Mouse (Mus musculus) kidney, postnatal 0 days (tissue): ENCODE measurements around the gene Lrriq1. TPM values are rescaled to one million over a fixed set of nuclear protein-coding genes. Genes with fewer than 3 reads are reported as not detected.
A peak's percentile ranks its signal among the peaks of the same experiment; 100 is the strongest.

ENCODE experiments used
- ATAC-seq: fragments of 200-750 bp; cut with Nextera tagmentation; replicated peaks from 2 replicates; pipeline ENCODE4 v1.8.0; 2017; ENCODE audit warnings: low read depth, moderate number of reproducible peaks, moderate TSS enrichment, moderate library complexity; ENCODE audit not compliant: low FRiP score
- DNase-seq: peaks from one replicate; pipeline ENCODE4 v3.0.0-alpha.2; 2016; ENCODE audit warnings: low spot score
- H3K27ac ChIP-seq: fragments of 300-500 bp; sonication (generic); 2 replicates; pipeline ENCODE4 v1.5.1; 2014; ENCODE audit warnings: mild to moderate bottlenecking
- H3K27me3 ChIP-seq: fragments of 300-500 bp; sonication (generic); 2 replicates; pipeline ENCODE4 v1.6.1; 2014; ENCODE audit warnings: low read length, mixed read lengths; ENCODE audit not compliant: insufficient read depth
- H3K36me3 ChIP-seq: fragments of 300-500 bp; sonication (generic); 2 replicates; pipeline ENCODE4 v1.6.1; 2014; ENCODE audit warnings: low read length, mixed read lengths; ENCODE audit not compliant: insufficient read depth
- H3K4me1 ChIP-seq: fragments of 300-500 bp; sonication (generic); replicated peaks from 2 replicates; pipeline ENCODE4 v1.6.1; 2014; ENCODE audit warnings: antibody characterized with exemption, low read length, mixed read lengths; ENCODE audit not compliant: insufficient read depth
- H3K4me2 ChIP-seq: fragments of 300-500 bp; sonication (generic); 2 replicates; pipeline ENCODE4 v1.6.1; 2014; ENCODE audit warnings: mild to moderate bottlenecking, low read length, moderate library complexity, mixed read lengths
- H3K4me3 ChIP-seq: fragments of 300-500 bp; sonication (generic); replicated peaks from 2 replicates; pipeline ENCODE4 v1.5.1; 2014; ENCODE audit warnings: low read depth, low read length
- H3K9ac ChIP-seq: fragments of 300-500 bp; sonication (generic); 2 replicates; pipeline ENCODE4 v1.6.1; 2014; ENCODE audit warnings: low read depth, low read length
- H3K9me3 ChIP-seq: fragments of 300-500 bp; sonication (generic); replicated peaks from 2 replicates; pipeline ENCODE4 v1.6.1; 2016; ENCODE audit warnings: low read length, inconsistent platforms, mixed read lengths
- CTCF ChIP-seq: IDR thresholded peaks from 2 replicates; pipeline ENCODE4 v1.5.1; 2016; ENCODE audit warnings: antibody characterized with exemption, low read depth, mild to moderate bottlenecking, moderate library complexity
- WGBS: fragments of 180-500 bp; shearing (Covaris S2); extraction: QIAGEN DNeasy Blood & Tissue Kit; methylation state at CpG from one replicate; pipeline ENCODE4 v1.1.7; 2014; 5-methylcytosine and 5-hydroxymethylcytosine counted together
- polyA plus RNA-seq: library from polyadenylated mRNA; unstranded; fragments of >200 nt; fragmentation: Nextera tagmentation; extraction: Ambion mirVana; gene quantifications from 2 replicates; pipeline ENCODE4 v1.2.1, GENCODE M21; 2015

Lrriq1 gene
- polyA plus RNA-seq, 1 experiment from 2014 or later, result 19.4 TPM

- H3K9ac ChIP-seq, result no peak overlapping the region
- DNase-seq (peak; percentile 56), ATAC-seq (no peak)
- H3K27ac ChIP-seq, result no peak overlapping the region
- peak overlapping the region; percentile 34 for H3K4me3 ChIP-seq
- H3K4me1 ChIP-seq, result no peaks in the 10 kb centered on the region
- H3K27me3 ChIP-seq, result peaks cover 40% of the 10 kb centered on the region
- H3K9me3 ChIP-seq, result no peaks in the 10 kb centered on the region
- 1% methylated on average over 17 of the region's 17 CpGs for WGBS
- TF ChIP-seq CTCF, result no peak
- 0 out of 2 replicates have a peak overlapping the region, but pooled peaks have one; percentile 4 for H3K4me2 ChIP-seq
- no peaks in the 10 kb centered on the region for H3K36me3 ChIP-seq
These were observed 209.4 kb downstream of the Lrriq1 start for GRCm38 (mm10) chr10:103026636-103027225.

DNA sequence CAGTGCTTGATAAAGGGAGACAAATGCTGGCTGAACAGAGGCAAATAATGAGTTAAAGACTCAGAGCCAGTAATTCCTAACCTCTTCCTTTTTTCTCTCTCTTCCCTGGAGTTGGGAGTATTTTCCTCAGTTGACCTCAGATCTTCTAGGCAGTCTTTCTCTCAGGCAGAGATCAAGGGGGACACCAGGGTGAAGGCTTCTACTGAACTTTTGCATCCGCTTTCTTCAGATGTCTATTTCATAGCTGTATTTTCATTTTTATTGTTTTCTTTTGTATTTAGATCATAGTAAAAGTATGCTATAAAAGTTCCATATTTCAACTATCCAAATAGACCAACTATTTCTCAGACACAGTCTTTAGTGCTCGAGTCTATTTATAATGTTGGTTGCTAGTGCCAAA lies 233.6 kb downstream of the Lrriq1 start:
- H3K4me2 ChIP-seq, result no peak overlapping the region
- H3K27me3 ChIP-seq, result no peaks in the 10 kb centered on the region
- no peak for TF ChIP-seq CTCF
- 59% methylated on average over 2 of the region's 2 CpGs for WGBS
- ATAC-seq, result no peak
- no peaks in the 10 kb centered on the region for H3K4me1 ChIP-seq
- H3K27ac ChIP-seq, result no peak overlapping the region
- no peak overlapping the region for H3K9ac ChIP-seq
- H3K9me3 ChIP-seq, result no peaks in the 10 kb centered on the region
- no peaks in the 10 kb centered on the region for H3K36me3 ChIP-seq
- no peak overlapping the region for H3K4me3 ChIP-seq
- DNase-seq, result peak; percentile 66

- Histone ChIP-seq H3K4me2 (peak overlapping the region; percentile 23; the same call in 1 of the 2 replicates), H3K9me3 (no peaks in the 10 kb centered on the region), H3K27me3 (no peaks in the 10 kb centered on the region), H3K9ac (no peak overlapping the region), H3K27ac (no peak overlapping the region), H3K36me3 (no peaks in the 10 kb centered on the region), H3K4me1 (no peaks in the 10 kb centered on the region), H3K4me3 (no peak overlapping the region)
- TF ChIP-seq CTCF, result no peak
- ATAC-seq (peak; percentile 71; the same call in 1 of the 2 replicates), DNase-seq (peak; percentile 87)
- 22% methylated on average over 8 of the region's 8 CpGs for WGBS
These were observed 235.2 kb downstream of the Lrriq1 start for GRCm38 (mm10) chr10:103000902-103001301.

DNA sequence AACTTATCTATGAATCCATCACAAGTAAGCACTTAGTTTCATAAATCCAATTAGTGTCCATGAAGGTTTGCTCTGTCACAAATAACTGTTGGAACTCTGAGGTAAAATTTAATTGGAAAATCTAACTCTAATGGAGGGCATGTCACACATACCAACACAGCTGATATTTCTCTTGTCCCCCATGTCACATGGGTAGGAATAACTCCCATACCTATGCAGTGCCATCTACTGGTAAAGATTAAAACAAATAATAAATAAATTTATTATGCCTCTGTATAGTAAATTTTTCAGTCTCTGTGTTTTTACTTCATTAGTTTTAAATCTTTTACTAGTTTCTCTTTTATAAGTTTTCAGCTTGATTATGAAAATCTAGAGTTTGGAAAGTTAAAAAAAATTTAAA lies 236.5 kb downstream of the Lrriq1 start:
- no peak overlapping the region for H3K9ac ChIP-seq
- no peaks in the 10 kb centered on the region for H3K4me1 ChIP-seq
- H3K9me3 ChIP-seq, result no peaks in the 10 kb centered on the region
- DNase-seq (no peak), ATAC-seq (no peak)
- TF ChIP-seq CTCF, result peak; percentile 38
- H3K27ac ChIP-seq, result no peak overlapping the region
- no peak overlapping the region for H3K4me3 ChIP-seq
- H3K27me3 ChIP-seq, result no peaks in the 10 kb centered on the region
- no peaks in the 10 kb centered on the region for H3K36me3 ChIP-seq
- H3K4me2 ChIP-seq, result no peak overlapping the region

Other genes starting within 250 kb of the Lrriq1 start
- 40.9 and 41.2 TPM in 2 replicates for gene Alx1, start 206.1 kb downstream of the Lrriq1 start, polyA plus RNA-seq
- gene Slc6a15, start 131.5 kb upstream of the Lrriq1 start, polyA plus RNA-seq, result 5.7 and 7.8 TPM in 2 replicates